Mouse (Mus musculus) gastrocnemius, postnatal 10 days (tissue): ENCODE results near the gene Mst1r. TPM values are rescaled to one million over a fixed set of nuclear protein-coding genes. Genes with fewer than 3 reads are reported as not detected.

Experiments
- DNase-seq: peaks from one replicate; pipeline ENCODE4 v3.0.0; 2021; ENCODE audit warnings: mixed read lengths
- long read RNA-seq, 2 experiments: library from polyadenylated mRNA; stranded (forward); transcript quantifications; one replicate each; pipeline ENCODE4 v2.0.0; 2021
- total RNA-seq, 2 experiments: library from RNA; stranded (reverse); gene quantifications; 2 replicates each; pipeline ENCODE4 v1.2.3; 2021

Gene Mst1r
- total RNA-seq, result 1 to 10 TPM; 1.9 to 5.6 TPM
- long read RNA-seq, experiment 1, partial matches to known transcripts, result 0 of 1 reads
- long read RNA-seq, experiment 1, other reads (novel, unspliced or antisense), result 1 of 1 reads
- long read RNA-seq, experiment 2, full-length matches to known transcripts, result 1 of 2 reads
- long read RNA-seq, experiment 2, partial matches to known transcripts, result 0 of 2 reads
- long read RNA-seq, experiment 2, other reads (novel, unspliced or antisense), result 1 of 2 reads

- DNase-seq, result peak; percentile 77
These were observed at the start of gene Mst1r for GRCm38 (mm10) chr9:107906252-107906966. Gene Mst1r, plus strand, starts transcription at chr9:107906873.

- DNase-seq, result no peak
These were observed 48.3 kb upstream of the Mst1r start for GRCm38 (mm10) chr9:107858343-107858742.

- no peak for DNase-seq
These were observed 42.2 kb upstream of the Mst1r start for GRCm38 (mm10) chr9:107864493-107864892.

DNA sequence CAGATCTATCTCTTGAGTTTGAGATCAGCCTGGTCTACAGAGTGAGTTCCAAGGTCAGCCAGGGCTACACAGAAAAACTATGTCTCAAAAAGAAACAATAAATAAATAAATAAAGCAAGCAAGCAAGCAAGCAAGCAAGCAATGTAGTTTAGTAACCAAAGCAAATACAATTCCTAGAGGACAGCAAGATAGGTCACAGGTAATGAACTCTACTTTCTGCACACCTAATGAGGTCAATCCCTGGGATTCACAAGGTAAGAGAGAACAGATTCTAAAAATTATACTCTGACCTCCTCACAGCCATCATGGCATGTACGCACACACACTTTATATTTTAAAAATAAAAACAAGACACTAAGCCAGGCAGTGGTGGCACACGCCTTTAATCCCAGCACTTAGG lies 40.6 kb upstream of the Mst1r start:
- no peak for DNase-seq

GRCm38 (mm10) chr9:107872350-107873098 lies 34.1 kb upstream of the Mst1r start:
- DNase-seq, result peak; percentile 92

- DNase-seq, result no peak
These were observed 33.5 kb upstream of the Mst1r start, which contains the start of gene Rbm6 for GRCm38 (mm10) chr9:107873137-107873536. Gene Rbm6, minus strand, starts transcription at chr9:107873237.

- no peak for DNase-seq
These were observed 26.3 kb upstream of the Mst1r start for GRCm38 (mm10) chr9:107880411-107880810.

DNA sequence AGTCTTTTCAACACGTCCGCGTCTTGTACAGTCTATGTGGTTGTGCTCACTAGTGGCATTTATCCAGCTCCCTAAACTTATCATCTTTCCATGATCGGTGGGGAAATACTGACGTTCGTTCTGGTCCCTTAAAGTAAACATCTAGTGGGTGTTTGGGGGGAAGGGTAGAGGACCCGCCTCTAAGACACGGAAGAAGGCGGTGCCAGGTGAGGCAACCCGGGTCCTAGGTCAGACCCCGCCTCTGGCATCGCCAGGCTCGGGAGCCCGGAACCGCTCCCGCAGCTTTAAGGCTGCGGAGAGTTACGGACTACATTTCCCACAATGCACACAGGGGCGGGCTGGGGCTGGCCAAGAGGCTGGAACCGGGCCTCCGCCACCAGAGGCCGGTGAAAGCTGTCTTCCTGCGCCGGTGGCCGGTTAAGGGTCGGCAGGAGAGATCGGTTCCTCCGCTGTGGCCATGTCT lies 18.8 kb upstream of the Mst1r start, which contains the start of gene Mon1a:
Gene Mon1a (plus strand): TSS at position 348 of the 463 bp plus-strand sequence.
- peak; percentile 71 for DNase-seq

- DNase-seq, result no peak
These were observed 18.3 kb upstream of the Mst1r start for GRCm38 (mm10) chr9:107888267-107888850.

GRCm38 (mm10) chr9:107890260-107890659 lies 16.4 kb upstream of the Mst1r start:
- DNase-seq, result no peak

DNA sequence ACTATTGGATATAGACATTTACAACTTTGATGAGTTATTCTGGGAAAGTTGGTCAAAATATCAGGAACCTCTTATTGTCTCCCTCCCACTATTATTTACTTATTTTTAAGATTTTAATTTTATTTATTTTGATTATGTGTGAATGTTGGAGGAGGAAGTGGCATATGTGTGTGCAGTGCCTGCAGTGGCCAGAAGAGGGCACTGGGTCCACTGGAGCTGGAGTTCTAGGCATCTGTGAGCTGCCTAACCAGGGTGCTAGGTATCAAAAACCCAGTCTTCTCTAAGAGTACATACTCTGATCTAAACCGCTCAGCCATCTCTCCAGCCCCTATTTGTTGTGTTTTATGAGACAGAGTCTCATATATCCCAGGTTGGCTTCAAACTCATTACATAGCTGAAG lies 15.7 kb upstream of the Mst1r start:
- no peak for DNase-seq

- no peak for DNase-seq
These were observed 8.1 kb upstream of the Mst1r start for GRCm38 (mm10) chr9:107898563-107898962.

DNA sequence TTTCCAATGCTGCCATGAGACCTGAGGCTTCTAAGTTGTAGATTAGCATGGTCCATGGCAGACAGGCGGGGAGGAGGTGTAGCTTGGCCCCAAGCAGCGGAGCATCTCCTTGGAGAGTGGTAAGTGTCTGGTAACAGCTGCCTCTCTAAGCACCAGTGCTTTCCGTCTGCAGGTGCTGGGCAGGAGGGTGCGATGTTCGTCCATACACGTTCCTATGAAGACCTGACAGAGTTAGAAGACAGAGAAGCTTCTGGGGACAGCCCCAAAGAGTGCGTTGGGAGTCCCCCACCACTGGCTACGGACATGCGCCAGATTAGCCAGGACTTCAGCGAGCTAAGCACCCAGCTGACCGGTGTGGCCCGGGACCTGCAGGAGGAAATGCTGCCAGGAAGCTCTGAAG lies 6.8 kb upstream of the Mst1r start:
- DNase-seq, result no peak

DNA sequence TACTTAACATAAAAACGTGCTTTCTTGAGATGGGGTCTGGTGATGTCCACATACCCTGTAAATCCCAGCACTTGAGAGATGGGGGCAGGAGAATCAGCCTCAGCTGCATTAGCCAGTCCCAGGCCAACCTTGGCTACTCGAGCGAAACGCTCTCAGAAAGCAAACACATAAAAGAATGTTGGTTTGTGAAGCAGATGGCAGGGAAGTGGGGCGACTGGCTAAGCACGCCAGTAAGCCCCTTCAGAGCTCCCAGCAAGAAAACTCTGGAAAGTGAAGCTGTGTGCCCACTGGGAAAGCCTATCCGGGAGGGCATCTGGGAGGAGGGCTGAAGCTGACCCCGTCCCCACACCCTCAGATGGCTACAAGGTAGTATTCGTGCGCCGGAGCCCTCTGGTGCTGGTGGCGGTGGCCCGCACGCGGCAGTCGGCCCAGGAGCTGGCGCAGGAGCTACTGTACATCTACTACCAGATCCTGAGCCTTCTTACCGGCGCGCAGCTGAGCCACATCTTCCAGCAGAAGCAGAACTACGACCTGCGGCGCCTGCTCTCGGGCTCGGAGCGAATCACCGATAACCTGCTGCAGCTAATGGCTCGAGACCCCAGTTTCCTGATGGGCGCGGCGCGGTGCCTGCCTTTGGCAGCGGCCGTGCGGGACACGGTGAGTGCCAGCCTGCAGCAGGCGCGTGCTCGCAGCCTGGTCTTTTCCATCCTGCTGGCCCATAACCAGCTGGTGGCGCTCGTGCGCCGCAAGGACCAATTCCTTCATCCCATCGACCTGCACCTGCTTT lies 5.6 kb upstream of the Mst1r start:
- peak; percentile 63 for DNase-seq

GRCm38 (mm10) chr9:107901627-107901914 lies 5.1 kb upstream of the Mst1r start:
- no peak for DNase-seq

- peak; percentile 87 for DNase-seq
These were observed 1.9 kb upstream of the Mst1r start for GRCm38 (mm10) chr9:107904726-107905125.

DNA sequence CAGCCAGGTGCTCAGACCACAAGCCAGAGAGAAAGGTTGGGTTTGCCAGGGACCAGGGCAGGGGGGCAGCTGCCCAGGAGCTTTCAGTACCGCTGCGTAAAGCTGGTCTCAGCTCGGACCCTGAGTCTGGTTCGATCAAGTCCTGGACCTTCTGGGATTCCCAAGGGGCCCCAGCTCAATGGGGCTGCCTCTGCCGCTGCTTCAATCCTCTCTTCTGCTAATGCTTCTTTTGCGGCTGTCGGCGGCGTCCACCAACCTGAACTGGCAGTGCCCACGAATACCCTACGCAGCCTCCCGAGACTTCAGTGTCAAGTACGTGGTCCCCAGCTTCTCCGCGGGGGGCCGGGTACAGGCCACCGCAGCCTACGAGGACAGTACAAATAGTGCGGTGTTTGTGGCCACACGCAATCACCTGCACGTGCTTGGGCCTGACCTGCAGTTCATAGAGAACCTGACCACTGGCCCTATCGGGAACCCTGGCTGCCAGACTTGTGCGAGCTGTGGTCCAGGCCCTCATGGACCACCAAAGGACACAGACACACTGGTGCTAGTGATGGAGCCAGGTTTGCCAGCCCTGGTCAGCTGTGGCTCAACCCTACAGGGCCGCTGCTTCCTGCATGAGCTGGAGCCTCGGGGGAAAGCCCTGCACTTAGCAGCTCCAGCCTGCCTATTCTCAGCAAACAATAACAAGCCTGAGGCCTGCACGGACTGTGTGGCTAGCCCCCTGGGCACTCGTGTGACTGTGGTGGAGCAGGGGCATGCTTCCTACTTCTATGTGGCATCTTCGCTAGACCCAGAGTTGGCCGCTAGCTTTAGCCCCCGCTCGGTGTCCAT lies 511 bp downstream of the Mst1r start:
- no peak for DNase-seq

- no peak for DNase-seq
These were observed 1.1 kb downstream of the Mst1r start for GRCm38 (mm10) chr9:107907801-107908120.

DNA sequence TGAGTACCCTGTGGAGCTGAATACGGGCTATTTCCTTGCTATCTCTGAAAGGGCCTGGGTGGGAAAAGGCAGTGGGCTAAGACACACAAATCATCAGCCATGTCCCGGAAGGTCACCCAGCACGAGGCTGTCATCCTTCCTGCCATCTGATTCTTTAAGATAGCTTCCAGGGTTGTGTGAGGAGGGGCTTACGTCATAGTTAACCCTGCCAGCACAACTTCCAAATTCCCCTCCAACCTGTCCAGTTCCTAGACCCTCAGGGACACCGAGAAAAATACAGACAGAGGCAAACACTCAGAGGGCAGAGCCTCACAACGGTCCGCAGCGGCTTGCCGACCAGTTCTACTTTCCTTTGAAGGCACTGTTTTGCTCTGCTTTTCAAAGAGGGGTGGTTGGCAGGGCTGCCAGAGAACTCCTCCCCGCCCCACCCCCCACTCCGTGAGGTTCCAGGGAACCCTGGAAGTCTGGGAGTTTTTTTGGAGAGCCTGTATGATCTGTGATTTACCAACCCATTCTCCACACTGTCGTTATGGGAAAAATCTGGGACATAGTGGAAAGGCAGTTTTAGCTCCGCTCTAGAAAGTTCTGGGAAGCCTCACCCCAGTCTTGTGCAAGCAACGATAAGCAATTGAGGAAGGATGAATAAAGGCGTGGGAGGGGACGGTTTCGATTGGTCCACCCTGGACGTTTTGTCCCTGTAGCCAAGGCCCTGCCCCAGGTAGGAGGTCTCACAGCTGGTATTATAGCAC lies 1.9 kb downstream of the Mst1r start:
- DNase-seq, result no peak

DNA sequence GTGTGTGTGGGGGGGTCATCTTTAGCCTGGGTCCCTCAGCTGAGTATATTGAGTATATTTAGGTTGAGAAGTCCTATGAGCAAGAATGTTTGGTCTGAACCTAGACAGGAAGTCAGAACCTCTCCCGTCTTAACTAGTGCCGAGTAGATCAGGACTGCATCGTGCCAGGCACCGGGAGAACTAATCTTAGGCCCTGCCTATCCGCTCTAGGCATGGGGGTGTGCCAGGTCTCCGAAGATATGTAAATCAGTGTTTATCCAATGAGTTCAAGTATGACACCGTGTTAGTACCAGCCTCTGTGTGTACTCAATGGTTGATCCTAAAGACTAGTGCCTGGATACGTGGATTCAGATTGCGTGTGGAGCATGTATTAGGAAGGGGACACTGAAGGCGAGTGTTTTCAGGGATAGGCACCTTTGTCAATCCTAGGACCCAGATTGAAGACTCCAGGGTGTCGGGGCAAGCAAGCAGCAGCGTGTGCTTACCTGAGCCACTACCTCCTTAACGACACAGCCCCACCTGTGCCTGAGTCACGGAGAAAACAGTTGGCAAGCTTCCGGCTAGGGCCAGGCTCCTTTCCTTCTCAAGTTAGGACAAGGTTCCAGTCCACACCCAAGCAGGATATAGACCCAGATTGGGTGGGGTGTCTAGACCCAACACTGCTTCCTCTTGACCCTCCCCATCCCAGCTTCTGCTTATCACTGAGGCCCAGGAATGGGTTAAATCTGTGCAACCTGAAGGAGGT lies 3.5 kb downstream of the Mst1r start:
- DNase-seq, result no peak
